Mouse (Mus musculus): Measurements from ENCODE around the gene Gm49322.

GRCm38 (mm10) chr10:80654866-80655265, 49.0 kb downstream of the Gm49322 start:
- TF ChIP-seq CTCF (IDR thresholded peaks at IDR 0.05), result no peak
- TF ChIP-seq EP300 (IDR thresholded peaks at IDR 0.05), result no peak

Data from lung, postnatal 0 days (tissue).